Mouse (Mus musculus): ENCODE measurements around the gene Olfr1130.
"Not testable (repeated sequence)": the region's sequence is repeated elsewhere in the genome, so short reads cannot be mapped to it uniquely, and the experiment has no call there.

Gene Olfr1130

DNA sequence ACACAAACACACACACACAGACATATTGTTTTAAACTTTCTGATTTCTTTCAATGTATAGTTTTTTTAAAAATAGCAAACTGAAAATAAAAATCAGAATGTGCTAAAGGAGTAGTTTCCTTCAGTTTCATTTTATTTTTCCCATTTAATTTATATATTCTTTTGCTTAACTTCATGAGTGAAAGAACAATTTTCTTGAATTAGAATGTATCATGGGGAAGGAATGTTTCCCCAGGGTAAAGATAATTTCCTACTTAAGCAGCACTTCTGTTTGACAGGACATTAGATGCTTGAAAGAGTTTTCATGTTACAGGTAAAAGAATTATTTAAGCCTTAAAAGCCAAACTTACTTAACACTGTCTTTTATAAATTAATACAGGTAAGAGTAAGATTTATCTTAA is at the start of gene Olfr1130:
Gene Olfr1130 (plus strand): TSS at position 301 of the 400 bp plus-strand sequence.
- DNase-seq: not testable (repeated sequence)

DNA sequence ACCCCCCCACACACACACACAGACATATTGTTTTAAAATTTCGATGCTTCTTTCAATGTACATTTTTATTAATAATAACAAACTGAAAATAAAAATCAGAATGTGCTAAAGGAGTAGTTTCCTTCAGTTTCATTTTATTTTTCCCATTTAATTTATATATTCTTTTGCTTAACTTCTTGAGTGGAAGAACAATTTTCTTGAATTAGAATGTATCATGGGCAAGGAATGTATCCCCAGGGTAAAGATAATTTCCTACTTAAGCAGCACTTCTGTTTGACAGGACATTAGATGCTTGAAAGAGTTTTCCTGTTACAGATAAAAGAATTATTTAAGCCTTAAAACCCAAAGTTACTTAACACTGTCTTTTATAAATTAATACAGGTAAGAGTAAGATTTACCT is 32.4 kb upstream of the Olfr1130 start, which contains the start of gene Olfr1129:
Gene Olfr1129 (plus strand): TSS at position 301 of the 400 bp plus-strand sequence.
- DNase-seq: not testable (repeated sequence)

DNA sequence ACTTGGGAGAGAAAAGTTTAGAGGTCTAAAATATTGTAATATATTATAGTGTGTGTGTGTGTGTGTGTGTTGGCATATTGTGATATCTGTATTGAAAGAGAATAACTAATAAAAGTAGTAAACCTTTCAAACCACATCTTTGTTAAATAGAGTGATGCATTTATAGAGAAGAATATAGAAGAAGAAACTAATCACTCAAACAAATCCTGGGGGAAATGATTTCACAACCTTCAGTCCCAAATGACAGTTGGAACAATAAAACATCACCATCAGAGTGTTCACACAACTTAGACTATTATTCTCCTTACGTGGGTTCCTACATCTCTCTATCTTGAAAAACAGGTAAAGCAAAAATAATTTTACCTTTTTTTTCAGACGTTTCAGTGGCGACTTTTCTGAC is 20.8 kb downstream of the Olfr1130 start, which contains the start of gene Olfr1131:
Gene Olfr1131 (plus strand): TSS at position 301 of the 400 bp plus-strand sequence.
- no peak for DNase-seq

DNA sequence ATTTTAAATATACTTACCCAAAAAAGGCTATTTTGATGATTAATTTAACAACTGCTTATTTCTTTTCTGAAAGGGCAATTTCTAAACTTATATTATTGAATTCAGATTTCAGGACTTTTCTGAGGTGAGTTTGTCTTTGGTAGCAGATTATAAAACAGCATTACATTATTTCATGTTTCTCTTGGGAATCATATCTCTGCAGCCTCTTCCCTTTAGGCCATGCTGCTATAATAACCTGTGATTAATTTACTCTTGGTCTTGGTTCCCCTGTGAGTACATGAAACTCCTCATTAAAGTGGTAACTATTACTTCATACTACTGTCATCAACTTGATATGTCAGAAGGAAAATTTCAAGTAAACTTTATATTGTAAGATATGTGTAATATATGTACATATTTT is 31.4 kb downstream of the Olfr1130 start, which contains the start of gene Olfr1132:
Gene Olfr1132 (minus strand): TSS at position 101 of the 400 bp plus-strand sequence.
- no peak for DNase-seq

DNA sequence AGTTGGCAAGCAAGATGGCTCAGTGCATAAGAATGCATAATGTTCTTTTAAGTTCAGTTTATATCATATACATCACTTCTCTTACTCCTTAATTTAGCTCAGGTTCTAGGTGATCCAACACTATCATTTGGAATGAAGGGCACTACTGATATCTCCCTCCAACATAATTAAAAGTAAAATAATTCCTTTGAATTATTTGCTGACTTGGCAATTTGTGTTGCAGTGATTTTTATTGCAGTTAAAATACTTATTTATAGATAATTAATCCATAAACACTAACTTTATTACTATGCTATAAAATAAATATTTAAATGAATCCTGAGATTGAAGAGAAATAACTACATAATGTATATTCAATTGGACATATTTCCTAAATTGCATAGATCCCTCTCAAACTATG is 36.4 kb downstream of the Olfr1130 start:
- no peak for DNase-seq

DNA sequence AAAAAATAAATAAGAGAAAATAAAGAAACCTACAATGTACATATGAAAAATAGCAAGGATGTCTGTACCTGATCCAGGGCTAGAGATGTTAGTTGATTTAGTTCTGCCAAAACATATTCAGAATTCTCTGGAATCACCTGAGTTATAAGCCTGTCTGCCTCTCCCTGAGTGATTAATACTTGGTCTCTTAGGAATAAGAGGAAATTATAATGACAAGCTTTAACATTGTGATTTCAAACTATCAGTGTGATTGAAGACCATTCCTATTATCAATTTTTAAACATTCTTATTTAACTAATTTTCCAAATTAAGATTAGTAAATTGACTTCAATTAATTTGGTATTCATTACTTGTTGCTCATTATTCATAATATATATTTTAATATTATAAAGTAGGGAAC is 41.3 kb downstream of the Olfr1130 start, which contains the start of gene Olfr1133:
Gene Olfr1133 (minus strand): TSS at position 101 of the 400 bp plus-strand sequence.
- DNase-seq: no peak

DNA sequence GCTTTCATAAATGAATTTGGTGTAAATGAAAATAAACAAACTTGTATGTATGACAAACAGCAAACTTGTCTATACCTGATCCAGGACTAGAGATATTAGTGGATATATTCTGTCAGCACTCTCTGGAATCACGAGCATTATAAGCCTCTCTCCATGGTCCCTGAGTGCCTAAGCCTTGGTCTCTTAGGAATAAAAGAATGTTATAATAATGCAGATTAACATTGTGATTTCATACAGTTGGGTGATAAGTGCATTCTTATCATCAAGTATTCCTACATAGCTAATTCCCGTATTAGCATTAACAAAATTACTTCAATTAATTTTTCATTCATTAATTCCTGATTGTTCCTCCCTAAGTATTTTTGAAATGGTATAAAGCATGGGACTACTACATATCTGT is 52.3 kb downstream of the Olfr1130 start, which contains the start of gene Olfr1134:
Gene Olfr1134 (minus strand): TSS at position 101 of the 400 bp plus-strand sequence.
- DNase-seq: no peak

Data from right cerebral cortex, postnatal 25 days (tissue).